Mouse (Mus musculus) telencephalon, adult 2 months (tissue): ENCODE measurements at regions not wholly inside any gene's neighbourhood (a gene's known extent, or its start where the extent isn't known, plus 50 kb on each side); places are given as distances from the start of the nearest gene placed in this dataset.
"Not testable (repeated sequence)": the region's sequence is repeated elsewhere in the genome, so short reads cannot be mapped to it uniquely, and the experiment has no call there.

Source experiments
- DNase-seq: peaks from one replicate; pipeline ENCODE4 v3.0.0-alpha.2; 2011; ENCODE audit warnings: low read depth, low spot score

DNA sequence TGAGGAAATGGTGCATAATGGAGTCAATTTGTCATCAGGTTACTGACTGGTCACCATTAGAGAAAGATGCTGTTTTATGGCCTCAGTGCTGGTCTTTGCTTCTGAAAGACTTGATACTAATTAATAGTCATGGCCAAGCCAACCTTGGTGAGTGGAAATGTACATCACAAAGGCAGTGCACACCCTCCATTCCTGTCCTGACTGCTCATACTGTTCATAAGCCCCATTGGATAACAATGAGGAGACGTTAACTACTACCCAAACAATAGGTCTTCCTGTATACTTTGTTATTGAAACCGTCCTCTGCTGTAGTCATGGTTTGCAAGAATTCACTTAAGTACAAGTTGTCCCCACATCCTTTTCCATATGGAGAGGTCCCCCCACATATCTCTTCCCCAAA lies 605.8 kb upstream of the Slc35b3 start:
- DNase-seq = no peak

- DNase-seq = no peak
Measured at GRCm38 (mm10) chr13:39537724-39538440, 577.2 kb upstream of the Slc35b3 start.

DNA sequence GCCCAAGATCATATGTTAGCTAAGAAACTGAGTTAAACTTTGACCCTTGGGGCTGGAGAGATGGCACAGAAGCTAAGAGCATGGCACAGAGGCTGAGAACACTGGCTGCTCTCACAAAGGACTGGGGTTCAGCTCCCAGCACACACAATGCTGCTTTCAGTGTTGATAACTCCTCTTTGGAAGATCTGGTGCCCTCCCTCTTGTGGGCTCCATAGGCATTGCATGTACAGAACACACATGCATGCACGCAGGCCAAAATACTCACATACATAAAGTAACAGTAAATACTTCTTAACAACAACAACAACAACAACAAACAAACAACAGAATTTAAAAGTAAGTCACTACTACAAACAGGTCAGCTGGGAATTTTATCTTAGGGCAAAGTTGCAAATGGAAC lies 565.8 kb upstream of the Slc35b3 start:
- DNase-seq = no peak

DNA sequence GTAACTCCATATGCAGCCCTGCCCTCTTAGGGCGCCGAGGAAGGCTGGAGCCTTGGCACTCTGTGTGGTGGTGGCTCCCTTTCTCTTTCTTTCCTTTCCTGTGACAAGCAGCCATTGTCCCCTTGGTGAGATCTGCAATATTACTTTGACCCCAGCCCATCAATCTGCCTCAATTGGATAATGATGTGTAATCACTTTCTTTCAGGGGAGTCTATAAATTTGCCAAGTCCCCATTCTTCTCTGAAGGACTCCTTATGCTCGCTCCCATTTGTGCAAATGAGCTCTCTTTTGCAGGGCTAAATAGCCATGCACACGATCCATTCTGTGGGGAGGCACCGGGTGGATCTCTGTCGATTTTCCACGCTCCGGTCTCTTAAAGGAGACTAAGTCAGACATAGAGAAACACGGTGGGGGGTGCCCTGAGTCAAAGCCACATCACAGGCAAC lies 563.2 kb upstream of the Slc35b3 start:
- DNase-seq = no peak

- no peak for DNase-seq
Measured at GRCm38 (mm10) chr13:39523246-39523850, 562.7 kb upstream of the Slc35b3 start.

- no peak for DNase-seq
Measured at GRCm38 (mm10) chr13:39520846-39521245, 560.2 kb upstream of the Slc35b3 start.

- DNase-seq = no peak
Measured at GRCm38 (mm10) chr13:39516106-39516505, 555.4 kb upstream of the Slc35b3 start.

DNA sequence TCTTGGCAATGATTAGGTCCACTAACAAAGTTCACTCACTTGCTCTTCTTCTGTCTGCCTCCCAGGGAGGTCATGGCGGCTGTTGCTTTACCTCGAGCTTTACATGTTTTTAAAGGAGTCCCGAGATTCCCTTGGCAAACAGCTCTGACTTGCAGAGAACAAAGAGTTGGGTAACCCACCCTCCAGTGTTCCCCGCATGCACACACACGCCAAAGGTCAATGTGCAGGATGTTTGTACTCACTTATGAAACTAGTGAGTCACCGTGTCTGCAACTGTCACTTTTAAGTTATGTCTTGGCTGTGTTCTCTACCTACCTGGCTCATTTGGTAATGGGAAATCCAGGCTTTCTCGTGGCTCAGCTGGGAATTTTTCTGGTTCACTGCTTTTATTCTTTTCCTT lies 529.1 kb upstream of the Slc35b3 start:
- no peak for DNase-seq

DNA sequence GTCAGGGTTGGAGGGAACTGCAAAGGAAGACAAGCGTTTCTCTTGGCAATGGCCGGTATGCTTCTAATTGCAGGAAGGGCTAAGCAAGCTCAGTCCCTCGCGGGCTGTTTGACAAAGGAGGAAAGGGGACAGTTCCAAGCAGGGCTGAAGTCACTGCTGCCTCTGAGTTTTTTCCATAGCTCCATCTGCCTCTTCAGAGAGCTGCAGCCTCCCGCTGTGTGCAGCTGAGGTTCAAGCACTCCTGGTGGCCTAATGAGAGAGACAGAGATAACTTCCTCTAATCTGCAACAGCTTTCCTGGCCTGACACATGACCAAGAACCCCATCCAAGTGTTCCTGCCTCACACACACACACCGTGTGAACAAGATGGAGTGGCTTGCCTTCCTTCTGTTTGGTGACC lies 511.9 kb upstream of the Slc35b3 start:
- DNase-seq = no peak

DNA sequence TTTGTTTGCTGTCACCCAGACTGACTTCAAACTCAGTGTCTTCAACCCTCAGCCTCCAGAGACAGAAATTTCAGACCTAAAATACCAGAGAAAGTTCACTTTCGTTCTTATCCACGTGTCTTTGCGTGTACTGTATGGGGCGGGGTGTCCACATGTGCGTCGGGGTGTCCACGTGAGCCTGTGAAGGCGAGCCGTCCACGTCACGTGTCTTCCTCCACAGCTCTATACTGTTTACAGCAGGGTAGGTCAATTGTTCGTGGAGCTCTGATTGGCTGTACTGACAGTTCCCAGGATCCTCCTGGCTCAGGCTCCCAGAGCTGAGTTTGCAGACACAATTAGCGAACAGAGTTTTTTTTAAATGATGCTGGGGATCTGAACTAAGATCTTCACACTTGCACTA lies 481.1 kb upstream of the Slc35b3 start:
- no peak for DNase-seq

DNA sequence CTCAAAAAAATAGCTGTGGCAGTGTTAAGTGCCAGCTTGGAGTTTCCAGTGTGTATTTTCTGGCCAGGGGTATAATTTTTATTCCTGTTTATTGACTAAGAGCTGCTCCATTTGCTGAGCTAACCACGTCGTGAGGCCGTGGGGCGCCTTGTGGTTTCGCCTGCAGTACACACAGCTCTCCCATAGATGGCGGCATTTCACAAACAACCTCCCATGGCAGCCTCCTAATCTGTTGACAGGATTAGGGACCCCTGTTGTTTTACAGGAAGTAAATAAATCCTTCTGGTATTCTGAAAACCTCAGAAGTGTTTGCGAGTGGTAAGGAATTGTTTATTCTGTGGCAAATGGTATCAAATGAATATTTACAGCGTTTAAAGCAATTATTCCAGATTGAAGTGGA lies 480.2 kb upstream of the Slc35b3 start:
- DNase-seq = peak; percentile 1

DNA sequence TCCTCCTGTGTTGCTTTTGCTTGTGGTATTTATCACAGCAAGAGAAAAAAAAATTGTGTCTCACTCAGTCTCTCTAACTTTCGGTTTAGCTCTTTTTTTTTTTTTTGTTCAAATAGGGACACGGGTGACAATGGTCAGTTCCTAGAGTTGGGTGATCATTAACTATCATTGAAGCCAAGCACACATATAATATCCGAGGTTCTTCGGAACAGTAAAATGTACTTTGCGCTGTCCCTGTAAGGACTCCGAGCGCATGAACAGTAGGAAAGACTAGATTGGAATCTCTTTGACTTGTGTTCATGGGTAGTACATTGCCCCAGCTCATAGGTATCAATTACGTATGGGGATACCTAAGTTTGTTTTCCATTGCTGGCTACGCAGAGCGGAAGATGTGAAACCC lies 479.7 kb upstream of the Slc35b3 start:
- no peak for DNase-seq

GRCm38 (mm10) chr13:39427996-39428395 lies 467.3 kb upstream of the Slc35b3 start:
- DNase-seq = no peak

GRCm38 (mm10) chr13:39425944-39426343 lies 465.3 kb upstream of the Slc35b3 start:
- DNase-seq = no peak

- DNase-seq = no peak
Measured at GRCm38 (mm10) chr13:39418127-39418526, 457.5 kb upstream of the Slc35b3 start.

DNA sequence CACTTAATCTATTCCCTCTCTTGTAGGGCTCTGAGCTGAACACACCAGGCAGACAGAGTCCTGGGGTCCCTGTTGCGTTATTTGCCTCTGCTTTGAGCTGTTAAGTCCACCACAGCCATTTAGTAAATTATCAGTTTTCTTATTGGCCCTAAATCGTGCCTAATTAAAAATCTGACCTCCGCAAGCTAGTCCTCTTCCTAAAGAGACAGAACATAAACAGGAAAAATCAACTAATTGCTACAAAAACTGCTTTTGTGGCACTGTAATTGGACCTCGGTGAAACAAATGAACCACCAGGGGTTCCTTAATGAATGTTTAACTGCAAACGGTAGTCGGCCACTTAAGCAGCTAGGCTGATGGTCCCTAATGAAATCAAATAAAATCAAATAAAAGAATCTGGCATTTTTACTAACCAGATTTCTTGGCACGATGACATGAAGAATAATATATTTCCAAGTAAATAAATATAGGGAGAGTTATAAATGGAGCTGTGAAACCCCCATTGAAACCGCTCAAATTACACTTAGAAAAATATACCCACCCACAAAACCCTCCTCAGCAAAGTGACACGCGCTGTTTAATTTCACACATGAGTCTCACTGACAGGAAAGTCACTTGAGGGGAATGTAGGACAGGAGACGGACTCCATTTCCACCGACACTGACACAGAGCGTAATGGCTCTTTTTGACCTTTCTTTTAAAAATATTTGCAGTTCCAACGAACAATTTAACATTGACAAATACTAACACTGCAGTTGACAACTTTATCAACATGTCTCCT lies 451.0 kb upstream of the Slc35b3 start:
- no peak for DNase-seq

GRCm38 (mm10) chr13:39392589-39392988 lies 431.9 kb upstream of the Slc35b3 start:
- DNase-seq = no peak

GRCm38 (mm10) chr13:39392151-39392550 lies 431.5 kb upstream of the Slc35b3 start:
- not testable (repeated sequence) for DNase-seq

DNA sequence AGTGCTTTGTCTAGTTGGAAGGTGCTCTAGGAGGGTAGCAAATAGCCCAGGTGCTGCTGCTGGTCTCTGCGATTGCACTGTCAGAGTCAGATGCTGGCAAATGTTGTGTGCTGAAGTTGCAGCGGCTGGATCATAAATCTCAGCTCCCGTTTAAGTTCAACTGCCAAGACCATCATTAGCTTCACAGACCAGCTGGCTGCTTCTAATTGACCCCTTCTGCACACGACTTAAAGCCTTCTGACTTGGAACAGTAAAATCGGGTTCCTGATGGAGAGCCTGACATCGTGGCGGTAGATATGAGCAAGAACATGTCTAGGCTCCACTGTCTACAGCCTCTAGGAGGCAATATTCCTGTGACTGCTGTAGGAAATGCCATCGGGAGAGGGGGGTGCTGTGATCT lies 416.0 kb upstream of the Slc35b3 start:
- DNase-seq = no peak

- no peak for DNase-seq
Measured at GRCm38 (mm10) chr13:39376269-39376668, 415.6 kb upstream of the Slc35b3 start.

GRCm38 (mm10) chr13:39372565-39372964 lies 411.9 kb upstream of the Slc35b3 start:
- DNase-seq = no peak

- no peak for DNase-seq
Measured at GRCm38 (mm10) chr13:39363637-39364036, 403.0 kb upstream of the Slc35b3 start.

GRCm38 (mm10) chr13:39362536-39362935 lies 401.9 kb upstream of the Slc35b3 start:
- no peak for DNase-seq
